Mouse (Mus musculus): ENCODE data around the gene Bmyc.
"Not testable (repeated sequence)": the region's sequence is repeated elsewhere in the genome, so short reads cannot be mapped to it uniquely, and the experiment has no call there.

The Bmyc gene

DNA sequence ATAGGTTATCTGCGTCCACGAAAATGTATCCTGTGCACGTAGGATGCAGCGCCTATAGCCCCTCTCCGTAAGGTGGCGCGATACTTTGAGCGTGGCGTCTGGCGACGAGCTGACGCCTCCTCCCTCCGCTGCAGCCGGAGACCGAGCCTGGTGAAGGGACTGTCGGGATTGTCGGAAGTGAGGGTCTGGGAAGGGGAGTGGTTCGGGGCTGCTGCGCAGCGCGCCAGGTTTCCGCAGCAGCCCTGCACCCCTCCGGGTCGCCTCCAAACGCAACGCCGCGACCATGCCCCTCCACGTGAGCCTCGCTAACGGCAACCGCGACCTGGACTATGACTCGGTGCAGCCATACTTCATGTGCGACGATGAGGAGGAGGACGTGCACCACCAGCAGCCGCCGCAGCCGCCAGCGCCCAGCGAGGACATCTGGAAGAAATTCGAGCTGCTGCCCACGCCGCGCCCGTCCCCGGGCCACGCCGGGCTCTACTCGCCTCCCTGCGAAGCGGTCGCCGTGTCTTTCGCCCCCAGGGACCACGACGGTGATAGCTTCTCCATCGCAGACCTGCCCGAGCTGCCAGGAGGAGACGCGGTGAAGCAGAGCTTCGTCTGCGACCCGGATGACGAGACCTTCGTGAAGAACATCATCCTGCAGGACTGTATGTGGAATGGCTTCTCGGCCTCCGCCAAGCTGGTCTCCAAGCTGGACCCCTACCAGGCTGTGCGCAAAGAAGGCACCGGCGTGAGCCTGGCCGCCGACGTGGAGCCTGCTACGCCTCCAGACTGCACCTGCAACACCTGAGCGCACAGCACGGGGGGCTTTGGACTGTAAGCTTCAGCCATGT, at the start of gene Bmyc:
Gene Bmyc, plus strand, starts transcription at position 97 of the 839 bp plus-strand sequence.
- DNase-seq (ENCODE audit: low spot score in 2 of 2) = peak; percentile 66 to 82

DNA sequence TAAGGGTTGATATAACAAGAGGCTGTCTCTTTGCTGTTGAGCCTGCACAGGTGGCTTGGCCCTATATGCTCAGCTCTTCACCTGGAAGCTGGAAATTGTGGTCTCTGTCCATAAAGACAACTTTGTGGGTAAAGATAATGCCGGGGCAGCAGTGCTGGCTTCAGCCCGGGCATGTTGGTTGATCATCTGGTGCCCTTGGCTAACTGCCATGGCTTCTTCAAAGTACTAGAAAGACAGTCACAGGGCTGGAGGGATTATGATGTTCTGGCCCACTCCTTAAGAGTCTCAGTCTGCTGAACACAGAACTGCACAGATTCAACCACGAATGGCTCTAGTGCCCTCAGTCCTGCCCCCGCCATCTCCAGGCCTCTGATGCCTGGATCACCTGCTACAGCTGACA, 49.3 kb upstream of the Bmyc start:
- peak in 1 of 2 experiments; percentile 33 for DNase-seq (ENCODE audit: low spot score in 2 of 2)

DNA sequence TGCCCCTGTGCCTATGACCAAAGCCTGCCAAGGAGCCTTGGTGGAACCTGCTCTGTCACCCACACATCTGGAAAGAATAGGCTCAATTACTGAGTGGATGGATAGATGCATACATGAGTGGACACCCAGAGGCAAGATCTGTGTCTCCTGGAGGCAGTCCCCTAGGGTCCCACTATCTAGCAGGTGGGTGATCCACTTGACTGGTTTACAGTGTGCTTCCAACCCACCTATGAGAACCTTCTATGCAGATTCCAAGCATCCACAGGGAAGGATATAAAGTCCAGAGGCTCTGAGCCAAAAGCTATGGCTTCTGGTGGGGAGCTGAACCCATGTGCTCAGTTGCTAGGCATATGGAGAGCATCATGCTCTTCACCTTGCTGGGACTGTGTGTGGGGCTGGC, 48.9 kb upstream of the Bmyc start, which contains the start of gene Lcn5:
Gene Lcn5, plus strand, starts transcription at position 301 of the 400 bp plus-strand sequence.
- DNase-seq (ENCODE audit: low spot score in 2 of 2) = no peak

DNA sequence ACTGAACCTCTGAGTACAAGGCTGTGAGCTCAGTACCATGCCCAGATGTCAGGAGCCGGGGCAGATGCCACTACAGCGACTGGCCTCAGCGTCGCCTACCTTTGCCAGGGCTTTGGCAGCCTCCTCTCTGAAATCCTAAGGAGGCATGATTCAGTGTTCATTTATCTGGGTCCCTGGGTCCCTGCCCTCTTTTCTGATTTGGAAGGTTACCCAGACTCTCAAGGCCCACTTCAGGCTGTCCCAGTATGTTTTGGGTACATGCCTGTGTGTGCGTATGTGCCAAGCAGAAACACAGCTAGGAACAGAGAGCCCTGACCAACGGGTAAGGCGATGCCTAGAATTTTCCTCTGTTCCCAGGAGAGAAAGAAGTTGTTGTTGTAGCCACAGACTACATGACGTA, 46.3 kb upstream of the Bmyc start:
- no peak for DNase-seq (ENCODE audit: low spot score in 2 of 2)

GRCm38 (mm10) chr2:25661245-25661970, 45.1 kb upstream of the Bmyc start:
- DNase-seq (ENCODE audit: low spot score in 2 of 2) = no peak

- peak; percentile 38 to 65 for DNase-seq (ENCODE audit: low spot score in 2 of 2)
These were observed 43.0 kb upstream of the Bmyc start for GRCm38 (mm10) chr2:25663511-25663910.

DNA sequence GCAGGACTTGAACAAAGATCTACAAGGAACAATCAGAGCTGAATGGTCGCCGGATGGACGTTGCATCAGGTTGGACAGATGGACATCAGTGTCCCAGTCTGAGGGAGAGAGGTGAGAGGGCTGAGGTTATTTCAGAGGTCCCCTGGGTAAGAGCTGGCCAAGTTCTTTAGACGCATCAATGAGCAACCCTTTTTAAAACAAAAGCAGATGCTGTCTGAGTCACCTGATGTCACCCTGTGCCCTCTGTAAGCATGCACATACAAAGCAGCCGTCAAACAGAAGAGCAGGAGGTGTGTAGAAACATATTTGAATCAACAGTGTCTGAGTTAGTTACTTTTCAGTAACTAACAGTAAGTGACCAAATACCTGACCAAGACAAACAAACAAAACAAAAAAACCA, 42.4 kb upstream of the Bmyc start:
- no peak for DNase-seq (ENCODE audit: low spot score in 2 of 2)

DNA sequence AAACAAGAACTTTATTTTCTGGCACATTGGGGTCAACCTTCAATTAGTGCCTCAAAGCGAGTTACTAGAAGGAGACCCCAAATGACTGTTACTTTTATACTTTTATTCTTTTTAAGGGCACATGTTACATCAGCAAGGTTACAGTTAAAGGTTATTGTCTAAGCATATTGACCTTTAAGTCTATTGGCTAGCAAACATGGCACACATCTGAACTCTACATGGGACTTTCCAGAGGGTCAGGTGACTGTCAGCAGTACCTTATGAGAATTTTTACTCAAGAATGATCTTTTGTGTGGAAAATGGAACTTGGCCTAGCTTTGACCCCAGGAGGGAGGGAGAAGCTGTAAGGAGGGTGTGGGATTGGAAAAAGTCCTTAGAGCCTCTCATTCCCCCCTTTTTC, 40.0 kb upstream of the Bmyc start:
- DNase-seq (ENCODE audit: low spot score in 2 of 2) = no peak

GRCm38 (mm10) chr2:25676486-25676885, 30.1 kb upstream of the Bmyc start, which contains the start of gene Lcn6:
Gene Lcn6 (plus strand): TSS chr2:25676786.
- DNase-seq (ENCODE audit: low spot score in 2 of 2) = no peak

GRCm38 (mm10) chr2:25679559-25679958, 27.0 kb upstream of the Bmyc start:
- DNase-seq (ENCODE audit: low spot score in 2 of 2) = no peak

DNA sequence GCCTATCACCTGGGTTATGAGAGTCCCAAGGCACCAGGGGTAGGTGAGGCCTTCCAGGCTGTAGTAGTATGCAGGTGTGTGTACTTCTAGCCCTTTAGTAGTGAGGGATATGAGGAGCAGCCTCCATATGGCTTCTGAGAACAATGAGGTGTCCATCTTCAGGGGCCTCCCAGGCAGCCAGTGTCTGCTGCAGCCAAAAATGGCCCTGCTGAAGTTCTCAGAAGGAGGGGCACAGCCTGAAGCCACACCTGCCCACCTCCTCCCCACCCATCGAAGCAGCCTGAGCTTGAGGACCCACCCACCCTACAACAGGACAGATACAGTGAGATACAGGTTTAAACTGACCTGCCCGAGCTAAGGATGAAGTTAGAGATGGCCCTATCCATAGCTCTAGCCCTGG, 24.1 kb upstream of the Bmyc start, which contains the start of gene Lcn10:
Gene Lcn10, plus strand, starts transcription at position 301 of the 400 bp plus-strand sequence.
- peak in 1 of 2 experiments; percentile 3 for DNase-seq (ENCODE audit: low spot score in 2 of 2)

GRCm38 (mm10) chr2:25686941-25687340, 19.6 kb upstream of the Bmyc start:
- DNase-seq (ENCODE audit: low spot score in 2 of 2) = no peak

- peak in 1 of 2 experiments; percentile 69 for DNase-seq (ENCODE audit: low spot score in 2 of 2)
These were observed 11.9 kb upstream of the Bmyc start for GRCm38 (mm10) chr2:25694605-25695004.

DNA sequence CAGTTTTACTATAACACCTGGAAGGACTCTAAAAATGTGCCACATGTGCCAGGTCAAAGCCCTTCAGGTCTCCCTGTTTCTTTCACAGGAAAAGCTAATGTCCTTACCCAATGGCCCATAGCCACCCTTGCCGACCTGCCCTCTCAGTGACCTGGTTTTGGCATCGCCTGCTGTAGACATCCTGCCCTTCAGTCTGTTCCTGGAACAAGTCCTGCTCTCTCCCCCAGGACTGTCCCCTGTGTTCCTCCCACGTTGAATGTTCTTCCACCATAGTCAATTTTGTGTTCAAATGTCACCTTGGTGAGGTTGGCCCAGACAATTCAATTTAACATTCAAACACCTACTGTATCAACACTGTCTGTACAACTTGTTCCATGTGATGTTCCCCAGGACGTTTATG, 9.6 kb upstream of the Bmyc start:
- DNase-seq (ENCODE audit: low spot score in 2 of 2) = no peak

GRCm38 (mm10) chr2:25698696-25699095, 7.8 kb upstream of the Bmyc start:
- DNase-seq (ENCODE audit: low spot score in 2 of 2) = no peak

- not testable (repeated sequence) for DNase-seq (ENCODE audit: low spot score in 2 of 2)
These were observed 6.8 kb upstream of the Bmyc start, which contains the start of gene Obp2a for GRCm38 (mm10) chr2:25699743-25700142. Gene Obp2a (plus strand): TSS chr2:25700043.

- peak in 1 of 2 experiments; percentile 3 for DNase-seq (ENCODE audit: low spot score in 2 of 2)
These were observed 5.5 kb upstream of the Bmyc start for GRCm38 (mm10) chr2:25701001-25701400.

DNA sequence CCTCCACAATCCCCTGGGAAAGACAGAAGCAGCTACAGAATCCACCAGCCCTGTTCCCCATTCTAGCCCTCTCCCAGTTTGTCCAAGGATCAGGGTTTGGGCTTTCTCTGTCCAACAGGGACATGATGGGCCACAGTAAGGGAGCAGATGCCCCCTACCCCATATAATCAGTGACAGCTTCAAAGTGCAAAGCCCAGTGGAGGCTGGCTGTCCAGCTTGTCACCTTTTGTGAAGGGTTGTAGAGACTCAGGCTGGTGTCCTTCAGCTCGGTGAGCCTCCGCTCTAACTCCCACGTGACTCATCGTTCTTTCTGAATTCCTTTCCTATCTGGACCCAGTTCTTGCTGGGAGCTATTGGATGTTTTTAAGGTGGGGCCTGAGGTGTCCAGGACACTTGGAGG, 2.8 kb upstream of the Bmyc start:
- DNase-seq (ENCODE audit: low spot score in 2 of 2) = no peak

DNA sequence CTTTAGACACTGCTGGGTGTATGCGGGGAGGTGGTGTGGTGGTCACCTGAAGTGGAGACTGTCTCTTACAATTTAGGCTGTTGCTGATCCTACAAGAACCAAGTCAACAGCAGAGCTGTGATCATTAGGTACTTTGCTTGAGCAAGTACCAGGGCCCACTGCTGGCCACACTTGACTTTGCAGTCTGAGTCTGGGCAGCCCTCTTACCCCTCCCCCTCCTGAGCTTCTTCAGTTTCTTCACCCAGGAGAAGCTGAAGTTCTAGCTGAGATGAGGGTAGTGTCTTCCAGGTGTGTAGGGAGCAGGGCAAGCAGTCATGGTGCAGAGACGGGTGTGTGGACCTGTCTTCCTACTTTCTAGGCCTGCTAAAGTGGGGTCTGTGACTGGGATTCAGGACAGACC, 1.6 kb downstream of the Bmyc start:
- peak in 1 of 2 experiments; percentile 46 for DNase-seq (ENCODE audit: low spot score in 2 of 2)

DNA sequence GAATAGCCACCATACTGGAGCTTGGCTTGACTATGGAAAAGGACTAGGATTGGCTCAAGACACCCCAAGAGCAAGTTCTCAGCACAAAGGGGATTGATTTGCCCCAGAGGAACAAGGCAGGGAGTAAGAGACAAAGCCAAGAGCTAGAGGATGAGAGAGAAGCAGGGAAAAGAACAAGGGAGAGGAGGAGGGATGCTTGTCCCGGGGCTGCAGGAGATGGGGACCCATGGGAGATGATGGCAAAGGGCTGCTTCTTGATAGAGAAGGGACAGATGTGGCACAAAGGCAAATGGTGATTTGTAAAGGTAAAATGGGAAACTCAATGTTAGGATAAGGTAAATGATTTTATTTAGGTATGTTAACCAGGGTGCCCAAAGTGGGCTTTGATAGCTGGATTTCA, 2.5 kb downstream of the Bmyc start:
- not testable (repeated sequence) for DNase-seq (ENCODE audit: low spot score in 2 of 2)

- not testable (repeated sequence) for DNase-seq (ENCODE audit: low spot score in 2 of 2)
These were observed 3.3 kb downstream of the Bmyc start for GRCm38 (mm10) chr2:25709791-25710190.

GRCm38 (mm10) chr2:25711641-25712040, 5.1 kb downstream of the Bmyc start:
- DNase-seq (ENCODE audit: low spot score in 2 of 2) = not testable (repeated sequence)

DNA sequence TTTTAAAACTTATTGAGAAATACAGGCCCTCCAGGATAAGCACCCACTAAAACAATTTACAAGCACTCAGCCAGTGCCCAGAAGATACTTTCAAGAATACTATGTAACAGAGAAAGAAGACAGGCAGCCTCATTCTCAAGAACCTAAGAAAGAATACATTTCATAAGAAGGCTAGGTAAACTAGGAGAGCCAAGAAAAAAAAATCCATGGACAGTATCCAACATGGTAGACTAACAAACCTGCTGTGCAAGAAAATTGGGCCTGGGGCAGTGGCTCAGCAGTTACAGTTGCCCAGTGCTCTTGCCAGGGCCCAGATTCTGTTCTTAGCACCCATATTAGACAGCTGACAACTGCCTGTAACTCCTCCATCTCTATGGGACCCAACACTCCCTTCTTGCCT, 10.7 kb downstream of the Bmyc start:
- no peak for DNase-seq (ENCODE audit: low spot score in 2 of 2)

Data from cerebellum, postnatal 4 days (tissue).